Mouse (Mus musculus): Measurements from ENCODE around the gene Zranb3.
"Not testable (repeated sequence)": the region's sequence is repeated elsewhere in the genome, so short reads cannot be mapped to it uniquely, and the experiment has no call there.

Gene Zranb3

GRCm38 (mm10) chr1:128102641-128103461, at the start of gene Zranb3, which contains the start of gene R3hdm1:
Gene Zranb3 (minus strand): TSS chr1:128103047.
Gene R3hdm1 (plus strand): TSS chr1:128103301.
- peak; percentile 96 for DNase-seq (ENCODE audit: low spot score)

GRCm38 (mm10) chr1:128141737-128142136, 38.9 kb upstream of the Zranb3 start:
- no peak for DNase-seq (ENCODE audit: low spot score)

- no peak for DNase-seq (ENCODE audit: low spot score)
Observed at GRCm38 (mm10) chr1:128141039-128141438, 38.2 kb upstream of the Zranb3 start.

DNA sequence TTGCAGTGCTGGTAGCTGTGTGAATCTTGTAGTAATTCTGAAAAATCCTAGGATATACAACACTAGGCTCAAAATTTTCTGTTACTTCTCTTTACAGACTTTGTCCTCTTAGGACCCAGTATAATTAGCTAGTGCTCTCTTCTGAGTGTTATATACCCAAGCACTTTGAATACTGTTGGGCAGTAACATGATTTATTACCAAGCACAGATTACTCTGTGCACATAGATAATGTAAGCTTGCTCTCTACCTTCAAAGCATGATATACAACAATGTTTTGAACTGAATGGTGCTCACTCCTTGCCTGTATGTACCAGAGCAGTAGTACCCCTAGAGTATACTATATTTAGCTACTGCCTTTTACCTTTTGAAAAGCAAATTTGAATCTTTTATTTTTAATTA, 33.4 kb upstream of the Zranb3 start:
- DNase-seq (ENCODE audit: low spot score) = not testable (repeated sequence)

DNA sequence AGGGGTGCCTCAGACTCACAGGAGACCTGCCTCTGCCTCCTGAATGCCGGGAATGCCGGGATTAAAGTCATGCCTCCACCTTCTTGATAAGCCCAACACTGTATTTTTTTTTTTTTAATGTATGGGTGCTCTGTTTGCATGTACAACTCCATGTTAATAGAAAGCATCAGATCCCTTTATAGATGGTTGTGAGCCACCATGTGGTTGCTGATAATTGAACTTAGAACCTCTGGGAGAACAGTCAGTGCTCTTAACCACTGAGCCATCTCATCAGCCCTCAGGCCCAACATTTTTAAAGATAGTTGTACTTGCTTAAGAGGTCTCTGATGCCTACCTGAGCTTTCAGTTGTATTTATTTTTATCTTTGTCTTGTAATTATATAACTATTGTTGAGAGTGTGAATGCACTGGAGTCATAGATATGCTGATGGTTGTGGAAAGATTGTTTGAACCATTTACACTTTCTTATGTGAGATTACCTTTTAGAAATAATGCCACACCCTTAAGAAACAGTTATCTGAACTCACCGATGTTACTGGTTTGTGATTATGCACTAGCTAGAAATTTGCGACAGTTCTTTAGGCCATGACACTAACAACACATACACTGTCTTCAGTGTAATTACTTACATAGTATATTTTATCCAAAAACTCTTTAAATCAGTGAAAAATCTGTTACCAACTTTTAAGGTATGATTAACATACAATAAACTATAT, 18.2 kb upstream of the Zranb3 start:
- DNase-seq (ENCODE audit: low spot score) = no peak

DNA sequence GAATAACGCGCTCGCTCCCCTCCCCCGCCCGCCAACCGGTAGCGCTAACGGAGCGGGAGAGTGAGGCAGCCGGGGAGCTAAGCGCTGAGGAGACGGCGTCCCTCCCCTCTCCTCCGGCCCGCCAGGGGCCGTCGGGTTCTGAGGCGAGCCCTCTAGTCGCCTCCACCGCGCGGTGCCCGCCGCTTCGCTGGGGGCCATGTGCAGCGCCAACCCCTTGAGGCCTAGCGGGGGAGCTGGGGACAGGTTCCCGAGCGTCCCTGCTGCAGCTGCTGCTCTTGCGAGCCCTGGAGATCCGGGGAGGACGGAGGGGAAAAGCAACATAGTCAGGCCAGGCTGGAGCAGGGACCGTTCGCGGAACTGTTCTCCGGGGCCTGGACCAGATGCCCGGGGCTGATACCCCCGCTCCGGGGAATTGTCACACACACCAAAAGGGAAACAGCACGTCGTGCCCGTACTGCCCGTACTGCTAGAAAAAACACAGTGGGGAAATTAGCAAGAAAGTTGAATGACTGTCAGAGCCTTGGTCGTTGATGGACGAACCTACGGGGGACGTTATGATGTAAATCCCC, 757 bp upstream of the Zranb3 start:
- no peak for DNase-seq (ENCODE audit: low spot score)

GRCm38 (mm10) chr1:128102251-128102640, 601 bp downstream of the Zranb3 start:
- peak; percentile 52 for DNase-seq (ENCODE audit: low spot score)

DNA sequence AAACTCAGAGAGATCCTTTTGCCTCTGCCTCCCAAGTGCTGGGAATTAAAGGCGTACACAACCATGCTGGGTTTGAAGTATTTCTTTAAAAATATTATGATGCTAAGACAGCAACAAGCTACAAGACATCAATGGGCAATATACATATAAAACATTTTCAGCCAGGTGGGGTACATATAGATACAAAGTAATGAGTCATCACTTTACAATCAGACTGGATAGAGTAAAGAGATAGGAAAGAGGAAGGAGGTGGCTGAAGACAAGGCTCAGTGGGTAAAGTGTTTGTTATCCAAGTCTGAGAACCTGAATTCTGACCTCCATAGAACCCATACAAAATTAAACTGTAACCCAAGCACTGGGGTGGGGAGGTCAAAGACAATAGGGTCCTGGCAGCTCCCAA, 4.5 kb downstream of the Zranb3 start:
- DNase-seq (ENCODE audit: low spot score) = no peak

DNA sequence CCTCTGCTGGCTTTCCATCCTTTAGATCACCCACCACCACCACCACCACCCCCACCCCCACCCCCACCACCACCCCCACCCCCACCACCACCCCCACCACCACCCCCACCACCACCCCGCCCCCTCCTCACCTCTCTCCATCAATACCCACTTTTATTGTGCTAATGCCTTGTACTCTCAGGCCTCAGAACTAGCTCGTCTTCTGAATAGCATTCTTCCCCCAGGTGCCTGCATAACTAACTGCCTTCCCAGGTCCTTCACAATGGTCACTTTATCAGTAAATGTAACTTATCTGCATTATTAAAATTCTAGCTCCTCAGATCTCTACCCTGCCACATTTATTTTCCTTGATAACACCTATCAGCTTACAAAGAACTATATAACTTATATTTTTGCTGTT, 8.2 kb downstream of the Zranb3 start:
- DNase-seq (ENCODE audit: low spot score) = no peak

- DNase-seq (ENCODE audit: low spot score) = no peak
Observed at GRCm38 (mm10) chr1:128082800-128083199, 20.0 kb downstream of the Zranb3 start.

DNA sequence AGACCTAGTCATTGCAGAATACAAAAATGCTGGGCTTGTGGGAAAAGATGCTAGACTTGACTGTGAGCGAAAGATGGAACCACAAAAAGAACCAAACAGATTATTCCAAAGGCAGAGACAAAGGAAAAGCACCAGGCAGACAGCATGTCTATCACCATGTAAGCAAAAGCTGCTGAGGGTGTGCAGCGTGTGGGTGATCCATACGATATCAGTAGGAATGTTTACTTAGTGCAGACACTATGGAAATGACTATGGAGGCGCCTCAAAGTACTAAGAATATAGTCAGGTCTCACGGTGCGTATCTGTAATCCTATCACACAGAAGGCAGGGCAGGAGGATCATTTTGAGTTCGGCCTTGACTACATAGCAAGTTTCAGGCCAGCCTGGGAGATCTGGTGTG, 21.0 kb downstream of the Zranb3 start:
- DNase-seq (ENCODE audit: low spot score) = no peak

DNA sequence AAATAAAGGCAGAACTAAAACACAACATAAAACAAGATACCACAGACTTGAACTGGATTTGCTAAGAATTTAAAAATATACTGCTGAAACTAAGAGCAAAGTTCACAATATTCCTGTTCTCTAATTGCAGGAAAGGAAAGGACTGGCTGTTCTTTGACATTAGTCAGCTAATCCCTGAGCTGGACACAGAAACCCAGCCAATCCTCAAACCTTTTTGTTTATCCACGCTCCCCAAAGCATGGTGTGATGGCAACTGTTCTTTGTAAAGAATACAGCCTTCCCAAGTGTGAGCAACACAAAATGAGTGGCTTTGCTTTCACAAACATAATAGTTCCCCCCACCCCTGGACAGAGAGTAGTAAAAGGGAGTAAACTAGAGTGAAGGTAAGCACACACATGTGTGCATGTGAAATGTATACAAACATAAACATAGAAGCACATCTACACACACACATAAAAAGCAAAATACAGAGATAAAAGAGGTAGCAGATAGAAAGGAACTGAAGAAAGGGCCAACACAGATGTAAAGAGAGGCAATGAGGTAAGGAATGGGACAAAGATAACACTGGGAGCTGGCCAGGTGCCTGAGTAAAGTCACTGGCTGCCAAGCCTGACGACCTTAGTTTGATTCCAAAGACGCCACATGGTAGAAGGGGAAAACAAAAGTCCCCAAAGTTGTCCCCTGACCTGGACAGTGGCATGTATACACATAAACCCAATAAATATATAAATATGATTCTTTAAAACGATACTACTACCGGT, 21.7 kb downstream of the Zranb3 start:
- no peak for DNase-seq (ENCODE audit: low spot score)

DNA sequence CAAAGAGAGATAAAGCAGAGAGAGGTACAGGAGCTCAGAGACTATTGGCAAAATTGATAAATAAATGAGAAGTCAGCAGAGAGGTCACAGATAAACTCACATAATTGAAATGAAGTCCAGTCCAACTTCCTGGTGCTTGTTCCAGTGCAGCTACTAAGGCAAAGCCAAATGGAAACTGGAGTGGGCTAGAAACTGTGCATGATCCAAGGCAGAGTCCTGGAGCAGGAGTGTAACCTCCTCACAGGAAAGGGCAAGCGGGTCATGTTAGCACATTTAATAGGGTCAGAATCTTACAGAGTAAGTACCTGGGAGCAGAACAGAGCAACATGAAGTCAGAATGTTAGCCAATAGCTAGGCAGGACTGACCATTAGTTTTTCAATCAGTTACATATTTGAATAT, 24.2 kb downstream of the Zranb3 start:
- DNase-seq (ENCODE audit: low spot score) = no peak

DNA sequence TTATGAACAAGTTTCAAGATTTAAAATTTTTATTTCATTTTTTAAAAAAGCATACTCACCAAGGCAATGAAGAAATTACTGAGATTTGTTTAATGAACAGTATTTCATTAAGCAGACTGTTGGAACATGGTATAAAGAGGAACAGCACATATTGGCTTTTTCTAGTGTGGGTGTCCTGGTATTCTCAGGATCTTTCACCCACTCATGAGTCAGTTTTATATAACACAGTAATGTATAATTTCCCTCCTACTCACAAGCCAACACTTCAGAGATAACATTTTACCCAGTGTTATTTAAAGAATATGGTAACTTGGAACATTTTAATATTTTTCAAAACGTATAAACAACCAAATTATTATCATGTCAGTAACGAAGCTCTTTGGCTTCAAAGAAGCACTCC, 25.1 kb downstream of the Zranb3 start:
- no peak for DNase-seq (ENCODE audit: low spot score)

DNA sequence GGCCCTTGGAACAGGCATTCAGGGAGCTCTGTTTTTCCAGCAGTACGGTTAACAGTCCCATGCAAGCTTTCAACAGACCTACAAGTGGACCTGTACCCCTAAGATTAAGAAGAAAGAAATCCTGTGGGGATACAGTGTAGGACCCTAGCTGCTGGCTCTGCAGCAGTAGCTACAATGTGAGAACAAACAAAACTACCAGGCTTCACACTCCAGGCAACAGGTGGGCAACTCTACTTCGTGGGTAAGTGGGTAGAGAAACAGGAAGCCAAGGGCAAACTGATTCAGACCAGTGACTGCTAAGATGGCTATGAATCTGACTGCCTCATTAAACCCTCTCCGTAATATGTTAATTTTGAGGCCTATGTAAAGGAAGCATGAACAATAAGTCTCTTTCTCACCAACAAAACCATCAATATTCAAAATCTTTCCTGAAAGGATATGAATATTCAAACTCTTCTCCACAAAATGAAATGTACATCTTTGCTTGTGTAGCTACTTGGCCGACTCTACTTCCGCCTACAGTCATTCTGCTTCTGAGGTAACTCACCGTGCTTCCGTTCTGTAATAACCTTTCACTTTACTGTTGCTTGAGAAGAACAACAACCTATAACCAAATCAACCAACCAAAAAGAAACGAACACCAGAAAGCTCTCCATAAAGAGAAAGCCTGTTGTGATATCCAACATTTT, 25.9 kb downstream of the Zranb3 start:
- DNase-seq (ENCODE audit: low spot score) = no peak

DNA sequence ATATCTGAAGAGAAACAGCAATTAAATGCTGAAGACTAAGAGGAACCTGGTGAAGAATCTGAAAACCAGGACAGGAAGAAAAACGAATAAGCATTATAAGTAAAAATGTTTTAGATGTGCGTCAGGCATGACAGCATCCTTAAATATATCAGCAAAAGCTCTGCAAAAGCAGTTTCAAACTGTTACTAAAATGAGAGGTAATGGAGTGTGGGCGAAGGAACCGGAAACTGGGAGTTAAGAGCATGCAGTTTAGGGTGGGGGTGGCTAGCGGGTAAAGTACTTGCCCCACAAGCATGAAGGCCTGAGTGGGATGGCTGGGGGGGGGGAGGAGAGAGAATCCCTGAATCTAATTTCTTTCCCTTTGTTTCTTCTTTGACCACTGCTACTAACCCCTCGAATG, 29.8 kb downstream of the Zranb3 start:
- DNase-seq (ENCODE audit: low spot score) = no peak

- no peak for DNase-seq (ENCODE audit: low spot score)
Observed at GRCm38 (mm10) chr1:128070003-128070402, 32.8 kb downstream of the Zranb3 start.

DNA sequence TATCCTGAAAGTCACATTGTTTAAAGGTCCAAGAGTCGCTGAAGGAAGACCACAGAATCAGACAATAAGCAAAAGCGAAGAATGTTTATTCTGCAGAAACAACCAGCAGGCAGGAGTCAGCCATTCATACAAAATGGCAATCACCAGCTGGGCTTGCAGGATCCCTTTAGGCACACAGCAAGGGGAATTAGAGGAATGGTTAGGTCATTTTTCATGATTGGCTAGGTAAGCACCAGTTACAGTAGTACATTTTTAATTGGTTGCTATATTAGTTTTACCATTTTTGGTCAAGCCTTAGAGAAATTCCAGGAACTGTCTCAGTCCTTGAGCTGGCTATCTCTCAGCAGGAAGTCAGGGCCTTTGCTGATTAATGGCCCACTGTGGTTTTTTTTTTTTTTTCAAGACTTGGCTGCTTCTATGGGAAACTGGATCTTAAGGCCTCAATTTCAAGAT, 33.9 kb downstream of the Zranb3 start:
- no peak for DNase-seq (ENCODE audit: low spot score)

DNA sequence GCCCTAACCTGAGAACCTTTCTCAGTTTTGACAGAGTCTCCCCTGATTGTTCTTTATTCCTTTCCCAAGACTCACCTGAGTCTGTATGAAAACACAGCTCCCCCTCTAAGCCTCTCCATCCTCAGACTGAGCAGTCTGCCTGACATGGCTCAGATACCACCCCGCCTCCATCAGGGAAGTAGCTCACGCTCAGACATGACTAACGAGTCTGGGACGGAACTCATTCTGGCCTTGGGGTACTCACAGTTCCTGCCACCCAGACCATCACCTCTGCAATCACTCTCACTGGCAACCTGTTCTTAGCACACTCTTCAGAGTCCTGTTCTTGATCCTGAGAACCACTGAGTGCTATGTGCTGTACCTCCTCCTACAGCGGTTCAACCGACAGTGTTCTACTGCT, 38.1 kb downstream of the Zranb3 start:
- DNase-seq (ENCODE audit: low spot score) = no peak

- no peak for DNase-seq (ENCODE audit: low spot score)
Observed at GRCm38 (mm10) chr1:128062167-128062566, 40.7 kb downstream of the Zranb3 start.

DNA sequence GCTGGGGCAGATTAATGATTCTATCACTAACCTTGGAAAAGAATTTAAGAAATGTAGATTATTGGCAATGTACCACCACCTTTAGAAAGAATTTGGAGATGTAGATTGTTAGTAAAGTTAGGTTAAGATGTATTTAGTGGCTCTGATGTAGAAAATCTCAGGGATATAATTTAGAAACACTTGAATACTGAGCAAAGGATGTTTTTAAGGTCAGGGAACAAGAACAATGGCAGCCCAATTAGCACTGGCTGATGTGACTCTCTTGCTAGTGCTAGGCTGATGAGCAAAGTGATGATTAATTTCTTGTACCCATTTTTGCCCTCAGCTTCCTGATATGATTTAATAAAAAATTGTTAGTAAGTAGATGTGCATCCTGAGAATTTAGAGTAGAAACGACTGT, 41.4 kb downstream of the Zranb3 start:
- no peak for DNase-seq (ENCODE audit: low spot score)

All from urinary bladder, postnatal 14 days (tissue).